Mouse (Mus musculus) bone marrow macrophage, adult 2 months (primary cell): ENCODE results near the gene Tmf1. TPM values are rescaled to one million over a fixed set of nuclear protein-coding genes. Genes with fewer than 3 reads are reported as not detected.

Source experiments
- H3K27ac ChIP-seq: 2 replicates; pipeline ENCODE4 v1.5.1; 2012; ENCODE audit warnings: low read depth, low read length; ENCODE audit not compliant: insufficient read depth
- H3K4me1 ChIP-seq: 2 replicates; pipeline ENCODE4 v1.6.1; 2012; ENCODE audit warnings: low read length; ENCODE audit not compliant: control insufficient read depth, insufficient read depth
- H3K4me3 ChIP-seq: 2 replicates; pipeline ENCODE4 v1.5.1; 2012; ENCODE audit warnings: mild to moderate bottlenecking, low read length, moderate library complexity; ENCODE audit not compliant: insufficient read depth
- CTCF ChIP-seq: IDR thresholded peaks from 2 replicates; pipeline ENCODE4 v1.5.1; 2012; ENCODE audit warnings: low read depth, mild to moderate bottlenecking, low read length, moderate library complexity
- POLR2A ChIP-seq: IDR thresholded peaks from 2 replicates; pipeline ENCODE4 v1.6.1; 2012; ENCODE audit warnings: mild to moderate bottlenecking, low read depth, low read length, borderline replicate concordance
- polyA plus RNA-seq: library from polyadenylated mRNA; stranded (reverse); fragments of >200 nt; gene quantifications from 2 replicates; pipeline ENCODE4 v1.2.4, GENCODE M21; 2012; ENCODE audit not compliant: missing spikeins, insufficient read depth, insufficient read length

Gene Tmf1
- polyA plus RNA-seq, 1 experiment = 67.5 TPM

DNA sequence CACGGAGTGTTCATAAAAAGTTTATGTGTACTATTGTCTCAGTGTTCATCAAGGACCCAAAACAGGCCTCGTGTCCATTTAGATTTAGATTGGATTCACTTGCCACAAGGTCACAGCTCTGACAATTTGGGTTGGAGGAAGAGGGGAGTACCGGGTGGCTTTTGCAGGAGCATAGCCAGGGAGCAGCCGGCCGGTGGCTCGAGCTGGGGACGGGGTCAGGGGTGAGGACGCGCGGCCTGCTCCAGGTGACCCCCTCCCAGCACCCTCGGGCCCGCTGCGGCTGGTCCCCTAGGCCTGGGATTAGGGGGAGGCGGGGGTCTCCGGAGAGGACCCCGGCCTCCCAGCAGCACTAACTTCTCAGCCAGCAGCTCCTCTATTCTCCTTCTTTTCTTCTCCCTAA, 26.0 kb upstream of the Tmf1 start:
- peak overlapping the region; percentile 73 for H3K4me3 ChIP-seq
- H3K4me1 ChIP-seq = peaks cover 24% of the 10 kb centered on the region
- TF ChIP-seq CTCF (no peak), POLR2A (no peak)
- peak overlapping the region; percentile 60 for H3K27ac ChIP-seq

DNA sequence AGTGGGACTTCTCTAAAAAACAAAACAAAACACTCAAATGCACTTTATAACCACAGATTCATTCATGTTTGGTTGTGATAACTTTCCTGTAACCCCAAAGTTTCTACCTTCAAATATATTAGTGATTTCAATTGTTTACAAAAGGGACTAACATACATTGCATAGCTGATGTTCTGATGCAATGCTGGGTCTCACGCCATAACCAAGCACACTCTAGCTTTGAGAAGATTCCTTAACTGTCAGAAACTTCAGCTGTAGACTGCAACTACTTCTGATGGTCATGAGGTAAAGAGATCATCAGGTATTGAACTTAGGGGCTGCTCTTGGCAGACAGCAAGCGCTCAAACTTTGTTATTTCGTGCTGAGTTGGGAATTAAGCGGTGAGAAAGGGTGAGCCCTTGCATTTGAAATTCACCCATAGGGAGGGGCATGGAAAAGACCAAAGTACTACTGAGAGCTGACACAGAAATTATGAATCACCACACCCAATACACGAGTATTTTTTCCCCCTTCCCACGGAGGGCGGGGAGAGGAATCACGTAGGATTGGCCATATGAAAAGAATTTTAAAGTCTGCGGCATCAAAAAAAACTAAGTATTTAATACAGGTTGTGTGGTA, 25.4 kb upstream of the Tmf1 start:
- no peak for TF ChIP-seq CTCF
- TF ChIP-seq POLR2A = no peak
- H3K27ac ChIP-seq = peak overlapping the region; percentile 60
- H3K4me3 ChIP-seq = peak overlapping the region; percentile 73
- peaks cover 20% of the 10 kb centered on the region for H3K4me1 ChIP-seq

DNA sequence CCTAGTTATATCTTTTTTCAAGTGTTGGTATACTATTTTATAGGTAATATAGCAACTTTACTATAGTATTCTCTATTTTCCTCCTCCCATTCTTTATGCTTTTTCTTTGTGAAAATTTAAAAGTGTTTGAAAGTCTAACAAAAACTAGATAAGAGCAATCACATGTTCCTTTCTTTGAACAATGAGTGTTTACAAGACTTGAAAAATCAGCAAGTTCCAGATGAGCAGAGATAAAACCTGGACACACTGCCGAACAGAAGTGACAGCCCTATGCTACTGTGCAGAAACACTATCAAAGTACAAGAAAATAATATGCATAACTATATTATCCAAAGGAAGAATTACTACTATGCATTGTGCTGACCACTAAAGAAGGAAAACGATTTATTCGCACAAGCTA, 23.6 kb upstream of the Tmf1 start:
- no peak for TF ChIP-seq CTCF
- TF ChIP-seq POLR2A = no peak
- no peak overlapping the region for H3K4me3 ChIP-seq
- H3K27ac ChIP-seq = no peak overlapping the region
- peaks cover 16% of the 10 kb centered on the region for H3K4me1 ChIP-seq

DNA sequence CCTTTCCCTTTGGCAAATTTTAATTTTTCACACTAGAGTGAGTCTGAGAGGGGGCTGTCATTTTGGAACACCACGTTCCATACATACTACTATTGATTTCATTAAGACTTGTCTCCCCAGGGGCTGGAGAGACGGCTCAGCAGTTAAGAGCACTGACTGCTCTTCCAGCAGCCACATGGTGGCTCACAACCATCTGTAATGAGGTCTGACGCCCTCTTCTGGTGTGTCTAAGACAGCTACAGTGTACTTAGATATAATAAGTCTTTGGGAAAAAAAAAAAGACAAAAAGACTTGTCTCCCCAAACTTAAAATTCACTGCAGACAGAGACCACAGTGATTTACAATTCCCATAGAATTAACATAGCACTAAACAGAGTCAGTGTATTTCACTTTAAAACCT, 21.5 kb upstream of the Tmf1 start:
- Histone ChIP-seq H3K4me3 (no peak overlapping the region), H3K27ac (no peak overlapping the region), H3K4me1 (peaks cover 8% of the 10 kb centered on the region)
- no peak for TF ChIP-seq CTCF
- no peak for TF ChIP-seq POLR2A

DNA sequence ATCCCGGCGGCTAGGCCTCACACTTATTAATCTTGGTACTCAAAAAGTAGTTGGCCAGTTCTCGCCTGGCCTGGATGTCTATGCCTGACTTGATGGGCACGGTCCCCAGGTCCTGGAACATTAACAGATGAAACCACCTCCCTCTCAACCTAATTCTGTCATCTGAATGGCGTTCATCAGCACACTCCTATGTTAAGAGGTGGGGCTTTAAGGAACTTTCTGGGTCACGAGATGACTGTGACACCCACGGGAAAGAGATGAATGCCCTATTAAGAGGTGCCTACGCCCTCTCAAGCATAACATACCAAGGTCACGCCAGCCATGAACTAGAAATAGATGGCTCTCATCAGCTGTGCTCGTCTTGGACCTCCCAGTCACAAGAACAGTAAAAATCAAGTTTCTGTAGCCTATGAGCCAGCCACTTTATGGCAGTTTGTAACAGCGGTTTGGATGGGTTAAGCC, 476 bp upstream of the Tmf1 start:
- peak overlapping the region; percentile 69 for H3K4me3 ChIP-seq
- no peak for TF ChIP-seq CTCF
- TF ChIP-seq POLR2A = no peak
- peaks cover 43% of the 10 kb centered on the region for H3K4me1 ChIP-seq
- peak overlapping the region; percentile 89 for H3K27ac ChIP-seq

DNA sequence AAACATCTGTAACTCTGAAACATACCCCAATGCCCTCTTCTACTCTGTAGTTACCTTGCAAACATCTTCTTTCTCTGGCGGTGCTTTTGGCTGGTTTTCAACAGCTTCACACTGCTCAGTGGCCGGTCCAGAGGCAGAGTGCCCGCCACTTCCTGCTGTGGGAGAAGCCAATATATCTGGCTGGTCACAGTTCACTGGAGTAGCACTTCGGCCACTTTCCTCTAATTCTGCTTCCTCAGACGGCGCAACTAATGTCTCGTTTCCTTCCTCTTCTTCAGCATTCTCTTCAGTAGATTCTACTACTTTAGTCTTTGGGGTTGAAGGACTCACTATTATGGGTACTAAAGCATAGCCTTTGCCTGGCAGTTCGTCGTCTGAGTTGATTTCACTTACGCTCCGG, 3.2 kb downstream of the Tmf1 start:
- H3K4me1 ChIP-seq = peaks cover 26% of the 10 kb centered on the region
- peak overlapping the region; percentile 49 for H3K27ac ChIP-seq
- H3K4me3 ChIP-seq = peak overlapping the region; percentile 30; the same call in 1 of the 2 replicates
- TF ChIP-seq POLR2A (no peak), CTCF (no peak)

DNA sequence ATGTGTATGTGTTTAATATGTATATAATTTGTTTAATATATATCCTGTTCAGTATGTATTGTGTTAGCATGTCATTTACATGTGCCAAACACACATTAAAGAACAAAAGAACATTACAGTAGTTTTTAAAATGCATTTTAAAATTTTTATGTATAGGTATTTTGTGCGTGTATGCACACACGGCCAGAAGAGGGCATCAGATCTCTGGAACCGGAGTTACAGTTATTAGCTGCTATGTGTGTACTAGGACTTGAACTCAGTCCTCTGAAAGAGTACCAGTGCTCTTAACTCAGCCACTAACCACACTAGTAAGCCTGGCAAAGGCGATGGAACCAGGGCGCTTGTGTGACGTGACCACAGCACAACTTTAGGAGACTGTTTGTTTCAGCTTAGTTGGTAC, 28.8 kb downstream of the Tmf1 start:
- Histone ChIP-seq H3K4me3 (no peak overlapping the region), H3K27ac (peak overlapping the region; percentile 89), H3K4me1 (peaks cover 24% of the 10 kb centered on the region)
- TF ChIP-seq POLR2A = no peak
- no peak for TF ChIP-seq CTCF

DNA sequence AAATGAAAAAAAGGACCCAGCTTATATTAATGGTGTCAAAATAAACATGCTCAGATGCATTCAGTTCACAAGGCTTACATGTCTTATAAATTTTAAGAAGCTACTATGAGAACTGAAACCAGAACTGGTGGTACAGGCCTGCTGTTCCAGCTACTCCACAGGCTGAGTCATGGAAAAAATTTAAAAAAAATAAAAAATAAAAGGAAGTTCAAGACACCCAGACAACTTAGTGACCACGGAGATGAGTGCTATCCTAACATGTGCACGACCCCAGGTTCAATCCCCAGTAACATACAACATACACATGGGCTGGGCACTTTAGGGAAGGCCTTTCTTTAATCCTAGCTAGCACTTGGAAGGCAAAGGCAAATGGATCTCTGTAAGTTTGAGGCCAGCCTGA, 29.2 kb downstream of the Tmf1 start:
- H3K4me1 ChIP-seq = peaks cover 24% of the 10 kb centered on the region
- no peak overlapping the region; the same call in 1 of the 2 replicates for H3K4me3 ChIP-seq
- TF ChIP-seq POLR2A (no peak), CTCF (no peak)
- H3K27ac ChIP-seq = peak overlapping the region; percentile 89

DNA sequence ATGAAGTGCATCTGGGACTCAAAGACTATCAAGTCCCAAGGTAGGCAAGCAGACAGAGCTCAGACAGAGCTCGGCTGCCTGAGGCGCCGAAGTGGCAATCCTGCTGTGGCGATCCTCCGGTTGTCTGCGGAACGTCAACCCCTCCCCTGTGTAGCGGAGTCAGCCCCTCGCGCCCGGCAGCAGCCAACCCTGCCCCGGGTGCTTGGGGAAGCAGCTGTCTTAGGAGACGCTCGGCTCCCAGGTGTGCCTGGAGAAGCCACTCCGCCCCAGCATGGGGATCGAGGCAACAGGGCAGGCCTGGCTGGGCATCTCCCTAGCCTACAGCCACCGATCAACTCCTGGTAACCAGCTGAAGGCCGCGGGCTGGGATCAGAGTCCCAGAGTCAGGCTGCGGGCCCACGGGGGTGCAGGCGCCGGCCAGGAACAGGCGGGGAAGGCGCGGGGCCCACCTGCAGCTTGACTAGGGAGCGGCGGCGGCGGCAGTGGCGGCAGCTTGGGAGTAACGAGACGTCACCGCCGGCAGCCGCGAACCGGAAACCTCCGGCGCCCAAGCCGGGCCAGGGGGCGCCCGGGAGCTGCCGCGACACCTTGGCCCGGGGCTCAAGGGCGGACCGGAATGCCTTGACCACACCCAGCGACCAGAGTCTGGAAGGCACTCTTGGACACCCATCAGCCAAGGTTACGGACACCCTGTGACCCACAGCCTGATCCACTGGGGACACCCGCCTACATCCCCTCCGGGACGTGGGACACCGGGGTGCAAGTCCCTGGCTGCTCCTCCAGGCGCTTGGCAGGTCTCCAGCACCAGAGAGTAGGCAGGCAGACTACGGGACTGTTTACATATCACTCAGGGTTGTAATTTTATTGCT, 30.3 kb downstream of the Tmf1 start, which contains the start of gene Eogt:
TSS of gene Eogt (minus strand) at position 800 of the 869 bp plus-strand sequence.
- peak within 1 kb of the TSS; percentile 72 for H3K4me3 ChIP-seq
- H3K27ac ChIP-seq = peak within 1 kb of the TSS; percentile 89
- TF ChIP-seq POLR2A (no peak), CTCF (no peak)
- H3K4me1 ChIP-seq = peaks cover 24% of the 10 kb centered on the region
